Mouse (Mus musculus) lung, adult 2 months (tissue): ENCODE data around the gene Csnk1g1.

ENCODE experiments used
- CTCF ChIP-seq: fragments of 200-500 bp; IDR thresholded peaks from 2 replicates; pipeline ENCODE4 v1.5.1; 2011; ENCODE audit warnings: mild to moderate bottlenecking, low read length, control low read depth; ENCODE audit not compliant: insufficient read depth
- POLR2A ChIP-seq: fragments of 200-500 bp; IDR thresholded peaks from 2 replicates; pipeline ENCODE4 v1.6.1; 2011; ENCODE audit warnings: low read depth, mild to moderate bottlenecking, control low read depth, low read length, borderline replicate concordance; ENCODE audit errors: extremely low read depth

DNA sequence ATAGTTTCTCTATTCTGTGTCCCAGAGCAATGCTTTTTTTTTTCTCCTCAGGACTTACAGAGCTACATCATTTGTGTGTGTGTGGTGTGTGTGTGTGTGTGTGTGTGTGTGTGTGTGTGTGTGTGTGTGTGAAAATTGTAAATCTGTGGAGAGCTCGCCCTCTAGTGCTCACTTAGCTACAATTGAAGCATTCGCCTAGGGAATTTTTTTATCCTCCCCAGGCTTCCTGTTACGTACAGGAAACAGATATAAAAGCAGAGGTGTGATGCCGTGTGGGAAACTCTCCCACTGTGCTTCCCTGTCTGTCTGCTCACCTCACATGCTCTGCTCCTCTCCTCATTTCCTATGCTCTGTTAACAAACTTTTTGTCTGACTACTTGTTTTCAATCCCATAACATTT is 95.7 kb downstream of the Csnk1g1 start:
- TF ChIP-seq POLR2A (no peak), CTCF (no peak)
